Mouse (Mus musculus): Measurements from ENCODE around the gene Zfp212.

DNA sequence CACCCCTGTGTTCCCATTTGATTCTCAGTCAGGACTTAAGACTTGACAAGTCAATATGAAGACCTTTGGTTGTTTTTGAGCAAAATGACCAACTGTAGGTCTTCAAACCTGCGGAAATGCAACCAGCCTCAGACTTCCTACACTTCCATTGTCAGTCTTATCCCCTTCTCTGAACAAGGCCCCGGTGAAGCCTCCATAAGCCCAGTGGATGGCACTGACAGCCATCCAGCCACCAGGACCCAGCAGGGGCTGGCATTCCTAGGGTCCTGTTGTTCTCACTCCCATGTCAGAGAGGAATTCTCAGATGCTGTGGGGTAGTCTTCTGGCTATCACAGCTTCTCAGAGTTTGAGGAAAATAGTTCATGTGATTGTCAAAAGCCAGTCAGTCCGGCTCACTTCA lies 41.7 kb upstream of the Zfp212 start:
- TF ChIP-seq POLR2A (IDR thresholded peaks at IDR 0.05; ENCODE audit: borderline replicate concordance, low read depth, low read length) = no peak
- TF ChIP-seq CTCF (IDR thresholded peaks at IDR 0.05; ENCODE audit: low read depth, low read length) = no peak

Data from bone marrow macrophage, adult 2 months (primary cell).